Mouse (Mus musculus): ENCODE results near the gene Gramd1b. TPM values are rescaled to one million over a fixed set of nuclear protein-coding genes. Genes with fewer than 3 reads are reported as not detected.

Gramd1b gene
- total and polyA plus RNA-seq, 2 experiments from 2014 or later = 3.2 to 17.4 TPM

- no peaks in the 10 kb centered on the region for H3K27me3 ChIP-seq (ENCODE audit: control insufficient read depth, insufficient read depth, low read length)
- H3K4me3 ChIP-seq (ENCODE audit: low read depth, low read length) = no peak overlapping the region
- TF ChIP-seq CTCF (IDR thresholded peaks at IDR 0.05; ENCODE audit: low read depth) = no peak
- TF ChIP-seq EP300 (IDR thresholded peaks at IDR 0.05; ENCODE audit: low read depth) = no peak
- WGBS = 50% methylated on average over 11 of the region's 11 CpGs
- no peak overlapping the region for H3K4me2 ChIP-seq (ENCODE audit: low read depth, low read length)
- H3K4me1 ChIP-seq (ENCODE audit: control insufficient read depth, insufficient read depth) = peaks cover 18% of the 10 kb centered on the region; the same call in 1 of the 2 replicates
- H3K36me3 ChIP-seq (replicated peaks; ENCODE audit: control insufficient read depth, insufficient read depth, low read length) = no peaks in the 10 kb centered on the region
- H3K9ac ChIP-seq (replicated peaks; ENCODE audit: low read depth, low read length) = no peak overlapping the region
- H3K9me3 ChIP-seq (replicated peaks; ENCODE audit: control insufficient read depth, low read length) = no peaks in the 10 kb centered on the region
- DNase-seq (ENCODE audit: low spot score) (no peak), ATAC-seq (ENCODE audit: insufficient read depth, low read depth) (no peak)
- H3K27ac ChIP-seq (ENCODE audit: low read depth) = peak overlapping the region; percentile 35; the same call in 1 of the 2 replicates
These were observed 108.7 kb downstream of the Gramd1b start for GRCm38 (mm10) chr9:40422368-40423057.

- DNase-seq (ENCODE audit: low spot score) = peak; percentile 29
- Histone ChIP-seq H3K9me3 (replicated peaks; ENCODE audit: control insufficient read depth, low read length) (no peaks in the 10 kb centered on the region), H3K4me3 (ENCODE audit: low read depth, low read length) (no peak overlapping the region), H3K9ac (replicated peaks; ENCODE audit: low read depth, low read length) (no peak overlapping the region), H3K4me1 (ENCODE audit: control insufficient read depth, insufficient read depth) (0 out of 2 replicates have a peak, but pooled peaks cover 14% of the 10 kb centered on the region), H3K4me2 (ENCODE audit: low read depth, low read length) (peak overlapping the region; percentile 11; the same call in 1 of the 2 replicates), H3K36me3 (replicated peaks; ENCODE audit: control insufficient read depth, insufficient read depth, low read length) (no peaks in the 10 kb centered on the region), H3K27me3 (ENCODE audit: control insufficient read depth, insufficient read depth, low read length) (no peaks in the 10 kb centered on the region), H3K27ac (ENCODE audit: low read depth) (peak overlapping the region; percentile 43)
- 38% methylated on average over 15 of the region's 15 CpGs for WGBS
- TF ChIP-seq CTCF (IDR thresholded peaks at IDR 0.05; ENCODE audit: low read depth) (no peak), EP300 (IDR thresholded peaks at IDR 0.05; ENCODE audit: low read depth) (no peak)
- peak; percentile 82 for ATAC-seq (ENCODE audit: insufficient read depth, low read depth)
These were observed 110.4 kb downstream of the Gramd1b start for GRCm38 (mm10) chr9:40420652-40421335.

DNA sequence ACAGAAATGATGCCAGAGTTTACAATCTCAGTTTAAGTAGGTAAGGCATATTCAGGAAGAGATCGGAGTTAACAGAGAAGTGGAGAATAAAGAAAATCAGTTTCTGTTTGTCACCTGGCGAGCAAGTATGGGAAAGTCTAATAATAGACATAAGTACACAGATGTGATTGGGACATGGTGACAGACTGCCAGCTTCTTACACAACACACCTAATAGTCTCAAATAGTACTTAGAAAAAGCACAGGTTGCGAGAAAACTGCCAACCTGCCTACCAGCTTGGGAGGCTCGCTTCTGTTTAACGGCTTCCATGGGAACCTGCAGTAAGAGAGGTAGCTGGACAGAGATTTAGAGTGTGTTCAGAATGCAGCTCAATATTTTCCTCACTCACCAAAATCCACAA is 112.4 kb downstream of the Gramd1b start:
- peaks cover 14% of the 10 kb centered on the region; the same call in 1 of the 2 replicates for H3K4me1 ChIP-seq (ENCODE audit: control insufficient read depth, insufficient read depth)

DNA sequence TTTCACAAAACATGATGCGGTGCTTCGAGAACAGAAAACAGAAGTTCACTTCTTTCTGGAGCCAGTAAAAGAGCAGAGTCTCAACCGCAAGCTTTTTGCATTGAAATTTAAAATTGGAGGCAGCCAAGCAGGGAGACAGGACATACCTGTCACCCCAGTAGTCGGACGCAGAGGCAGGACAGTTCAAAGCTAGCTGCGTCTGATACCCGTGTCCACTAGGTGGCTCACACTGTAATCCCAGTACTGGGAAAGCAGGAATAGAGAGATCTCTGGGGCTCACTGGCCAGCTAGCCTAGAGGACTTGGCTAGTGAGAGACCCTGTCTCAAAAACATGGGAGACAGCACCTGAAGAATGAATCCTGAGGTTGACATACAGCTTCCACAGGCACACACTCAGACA is 115.0 kb downstream of the Gramd1b start:
- no peaks in the 10 kb centered on the region for H3K36me3 ChIP-seq (replicated peaks; ENCODE audit: control insufficient read depth, insufficient read depth, low read length)
- no peak for ATAC-seq (ENCODE audit: insufficient read depth, low read depth)

More for the DNA sequence above, 112.4 kb downstream of the Gramd1b start:
- DNase-seq (ENCODE audit: low spot score) (peak; percentile 41), ATAC-seq (ENCODE audit: insufficient read depth, low read depth) (no peak)
- TF ChIP-seq CTCF (IDR thresholded peaks at IDR 0.05; ENCODE audit: low read depth) = no peak
- TF ChIP-seq EP300 (IDR thresholded peaks at IDR 0.05; ENCODE audit: low read depth) = no peak
- Histone ChIP-seq H3K27ac (ENCODE audit: low read depth) (no peak overlapping the region), H3K9ac (replicated peaks; ENCODE audit: low read depth, low read length) (no peak overlapping the region), H3K4me2 (ENCODE audit: low read depth, low read length) (no peak overlapping the region), H3K36me3 (replicated peaks; ENCODE audit: control insufficient read depth, insufficient read depth, low read length) (no peaks in the 10 kb centered on the region), H3K9me3 (replicated peaks; ENCODE audit: control insufficient read depth, low read length) (no peaks in the 10 kb centered on the region), H3K4me3 (ENCODE audit: low read depth, low read length) (no peak overlapping the region), H3K27me3 (ENCODE audit: control insufficient read depth, insufficient read depth, low read length) (no peaks in the 10 kb centered on the region)
- WGBS = 53% methylated on average over 5 of the region's 5 CpGs

GRCm38 (mm10) chr9:40414904-40415766 is 116.0 kb downstream of the Gramd1b start:
- ATAC-seq (ENCODE audit: insufficient read depth, low read depth) (peak; percentile 62), DNase-seq (ENCODE audit: low spot score) (peak; percentile 92)
- Histone ChIP-seq H3K4me2 (ENCODE audit: low read depth, low read length) (peak overlapping the region; percentile 91), H3K27ac (ENCODE audit: low read depth) (peak overlapping the region; percentile 56), H3K36me3 (replicated peaks; ENCODE audit: control insufficient read depth, insufficient read depth, low read length) (no peaks in the 10 kb centered on the region), H3K9ac (replicated peaks; ENCODE audit: low read depth, low read length) (peak overlapping the region; percentile 68), H3K4me3 (ENCODE audit: low read depth, low read length) (peak overlapping the region; percentile 68), H3K4me1 (ENCODE audit: control insufficient read depth, insufficient read depth) (peaks cover 5% of the 10 kb centered on the region; the same call in 1 of the 2 replicates), H3K27me3 (ENCODE audit: control insufficient read depth, insufficient read depth, low read length) (no peaks in the 10 kb centered on the region), H3K9me3 (replicated peaks; ENCODE audit: control insufficient read depth, low read length) (no peaks in the 10 kb centered on the region)
- WGBS = 34% methylated on average over 18 of the region's 18 CpGs
- peak; percentile 86 for TF ChIP-seq CTCF (IDR thresholded peaks at IDR 0.05; ENCODE audit: low read depth)
- no peak for TF ChIP-seq EP300 (IDR thresholded peaks at IDR 0.05; ENCODE audit: low read depth)

More for the DNA sequence above, 115.0 kb downstream of the Gramd1b start:
- 80% methylated on average over 7 of the region's 7 CpGs for WGBS
- Histone ChIP-seq H3K9me3 (replicated peaks; ENCODE audit: control insufficient read depth, low read length) (no peaks in the 10 kb centered on the region), H3K27me3 (ENCODE audit: control insufficient read depth, insufficient read depth, low read length) (no peaks in the 10 kb centered on the region), H3K4me1 (ENCODE audit: control insufficient read depth, insufficient read depth) (peaks cover 5% of the 10 kb centered on the region; the same call in 1 of the 2 replicates), H3K27ac (ENCODE audit: low read depth) (no peak overlapping the region), H3K4me2 (ENCODE audit: low read depth, low read length) (no peak overlapping the region), H3K9ac (replicated peaks; ENCODE audit: low read depth, low read length) (no peak overlapping the region), H3K4me3 (ENCODE audit: low read depth, low read length) (no peak overlapping the region)
- TF ChIP-seq EP300 (IDR thresholded peaks at IDR 0.05; ENCODE audit: low read depth) (no peak), CTCF (IDR thresholded peaks at IDR 0.05; ENCODE audit: low read depth) (peak; percentile 34)
- DNase-seq (ENCODE audit: low spot score) = no peak

All from heart, postnatal 0 days (tissue).